Mouse (Mus musculus) hematopoietic stem cell, adult 5-6 weeks (primary cell): ENCODE results near the gene Ppp3r1. TPM values are rescaled to one million over a fixed set of nuclear protein-coding genes. Genes with fewer than 3 reads are reported as not detected.

Experiments used
- ATAC-seq, 2 experiments: fragments of 125-278 bp in 1 of 2; replicated peaks in 1 of 2; 2 replicates each; pipeline ENCODE4 v1.8.0; 2016 to 2017; ENCODE audit warnings: inconsistent platforms in 2 of 2, mild to moderate bottlenecking in 2 of 2, moderate number of reproducible peaks in 2 of 2, low read depth in 1 of 2, moderate TSS enrichment in 1 of 2; ENCODE audit not compliant: low FRiP score in 2 of 2, poor library complexity in 2 of 2, severe bottlenecking in 2 of 2, insufficient read depth in 1 of 2, low TSS enrichment in 1 of 2
- total RNA-seq: library from RNA; stranded (forward); fragments of 172-1452, 232-1000 nt; gene quantifications from 2 replicates; pipeline ENCODE4 v1.2.3, GENCODE M21; 2017

Ppp3r1 gene
- 57.2 and 94.9 TPM in 2 replicates for total RNA-seq

- ATAC-seq, result peak; percentile 89 to 90
Observed at GRCm38 (mm10) chr11:17158858-17159737, at the start of gene Ppp3r1. TSS of gene Ppp3r1 (plus strand) at chr11:17159263.

- no peak for ATAC-seq
Observed at GRCm38 (mm10) chr11:17112419-17113090, 46.5 kb upstream of the Ppp3r1 start.

GRCm38 (mm10) chr11:17126418-17126817, 32.6 kb upstream of the Ppp3r1 start:
- no peak for ATAC-seq

GRCm38 (mm10) chr11:17135638-17136037, 23.4 kb upstream of the Ppp3r1 start:
- ATAC-seq, result no peak

GRCm38 (mm10) chr11:17138306-17139033, 20.6 kb upstream of the Ppp3r1 start:
- ATAC-seq, result no peak

- peak in 1 of 2 experiments; percentile 5; a peak in 1 of 4 replicates for ATAC-seq
Observed at GRCm38 (mm10) chr11:17159738-17160241, 727 bp downstream of the Ppp3r1 start.

- ATAC-seq, result peak; percentile 74 to 77
Observed at GRCm38 (mm10) chr11:17160242-17160641, 1.2 kb downstream of the Ppp3r1 start.

GRCm38 (mm10) chr11:17163956-17164355, 4.9 kb downstream of the Ppp3r1 start:
- ATAC-seq, result no peak

GRCm38 (mm10) chr11:17166627-17167026, 7.6 kb downstream of the Ppp3r1 start:
- peak; percentile 28 to 29; a peak in 2 of 4 replicates for ATAC-seq

- ATAC-seq, result no peak
Observed at GRCm38 (mm10) chr11:17169262-17169661, 10.2 kb downstream of the Ppp3r1 start.

- ATAC-seq, result no peak
Observed at GRCm38 (mm10) chr11:17170938-17171729, 12.1 kb downstream of the Ppp3r1 start.

GRCm38 (mm10) chr11:17172300-17172699, 13.2 kb downstream of the Ppp3r1 start:
- ATAC-seq, result no peak

- no peak for ATAC-seq
Observed at GRCm38 (mm10) chr11:17176638-17177037, 17.6 kb downstream of the Ppp3r1 start.

- ATAC-seq, result peak in 1 of 2 experiments; percentile 74; a peak in 1 of 4 replicates
Observed at GRCm38 (mm10) chr11:17180753-17181152, 21.7 kb downstream of the Ppp3r1 start.

- ATAC-seq, result no peak
Observed at GRCm38 (mm10) chr11:17181807-17182206, 22.7 kb downstream of the Ppp3r1 start, which contains the start of gene Wdr92. TSS of gene Wdr92 (plus strand) at chr11:17182107.

- ATAC-seq, result no peak
Observed at GRCm38 (mm10) chr11:17183165-17183564, 24.1 kb downstream of the Ppp3r1 start.

GRCm38 (mm10) chr11:17187649-17188048, 28.6 kb downstream of the Ppp3r1 start:
- no peak for ATAC-seq
